Mouse (Mus musculus): ENCODE results near the gene Ntm.

DNA sequence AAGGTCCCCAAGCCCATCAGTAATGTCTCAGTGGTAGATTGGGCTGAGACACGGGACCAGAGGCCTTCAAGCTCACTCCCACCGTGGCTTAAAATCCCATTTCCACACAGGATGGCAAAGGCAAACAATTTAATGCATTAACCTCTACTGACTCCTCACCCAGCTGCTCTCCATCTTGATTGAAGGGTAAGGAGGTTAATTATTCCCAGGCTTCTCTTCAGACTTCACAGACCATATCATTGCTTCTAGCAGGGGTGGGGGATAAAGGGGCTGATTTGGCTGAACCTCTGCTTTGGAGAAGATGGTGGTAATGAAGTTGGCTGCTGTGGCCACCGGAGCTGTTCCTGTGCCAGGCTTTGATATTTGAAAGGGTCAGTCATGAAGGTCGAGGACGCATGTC, 754.8 kb downstream of the Ntm start:
- TF ChIP-seq CTCF (IDR thresholded peaks at IDR 0.05; ENCODE audit: control insufficient read depth, insufficient read depth, insufficient read length) (no peak), FOSL1 (IDR thresholded peaks at IDR 0.05; ENCODE audit: insufficient read depth, low read length, poor library complexity, severe bottlenecking) (no peak), USF1 (IDR thresholded peaks at IDR 0.05; ENCODE audit: low read depth) (no peak), MAX (IDR thresholded peaks at IDR 0.05) (no peak), MYOD1 (IDR thresholded peaks at IDR 0.05; ENCODE audit: control insufficient read depth, insufficient read length, low read depth) (no peak), MYOG (IDR thresholded peaks at IDR 0.05; ENCODE audit: control insufficient read depth, extremely low read depth, insufficient read length) (no peak), CEBPB (IDR thresholded peaks at IDR 0.05; ENCODE audit: low read depth) (no peak)

Data from C2C12 (cell line).